Mouse (Mus musculus) heart, adult 8-10 months (tissue): Measurements from ENCODE around the gene Eya2. TPM values are rescaled to one million over a fixed set of nuclear protein-coding genes. Genes with fewer than 3 reads are reported as not detected.

Experiments
- DNase-seq: peaks from one replicate; pipeline ENCODE4 v3.0.0; 2022; ENCODE audit warnings: low spot score
- total RNA-seq, 4 experiments: library from RNA; stranded (reverse); gene quantifications; 2 replicates each; pipeline ENCODE4 v1.2.4; 2022

Eya2 gene
- total RNA-seq, 4 experiments from 2014 or later = 0.65 to 1.2 (median 1.1) TPM

GRCm38 (mm10) chr2:165716688-165717087 is 121.9 kb downstream of the Eya2 start:
- DNase-seq = no peak

DNA sequence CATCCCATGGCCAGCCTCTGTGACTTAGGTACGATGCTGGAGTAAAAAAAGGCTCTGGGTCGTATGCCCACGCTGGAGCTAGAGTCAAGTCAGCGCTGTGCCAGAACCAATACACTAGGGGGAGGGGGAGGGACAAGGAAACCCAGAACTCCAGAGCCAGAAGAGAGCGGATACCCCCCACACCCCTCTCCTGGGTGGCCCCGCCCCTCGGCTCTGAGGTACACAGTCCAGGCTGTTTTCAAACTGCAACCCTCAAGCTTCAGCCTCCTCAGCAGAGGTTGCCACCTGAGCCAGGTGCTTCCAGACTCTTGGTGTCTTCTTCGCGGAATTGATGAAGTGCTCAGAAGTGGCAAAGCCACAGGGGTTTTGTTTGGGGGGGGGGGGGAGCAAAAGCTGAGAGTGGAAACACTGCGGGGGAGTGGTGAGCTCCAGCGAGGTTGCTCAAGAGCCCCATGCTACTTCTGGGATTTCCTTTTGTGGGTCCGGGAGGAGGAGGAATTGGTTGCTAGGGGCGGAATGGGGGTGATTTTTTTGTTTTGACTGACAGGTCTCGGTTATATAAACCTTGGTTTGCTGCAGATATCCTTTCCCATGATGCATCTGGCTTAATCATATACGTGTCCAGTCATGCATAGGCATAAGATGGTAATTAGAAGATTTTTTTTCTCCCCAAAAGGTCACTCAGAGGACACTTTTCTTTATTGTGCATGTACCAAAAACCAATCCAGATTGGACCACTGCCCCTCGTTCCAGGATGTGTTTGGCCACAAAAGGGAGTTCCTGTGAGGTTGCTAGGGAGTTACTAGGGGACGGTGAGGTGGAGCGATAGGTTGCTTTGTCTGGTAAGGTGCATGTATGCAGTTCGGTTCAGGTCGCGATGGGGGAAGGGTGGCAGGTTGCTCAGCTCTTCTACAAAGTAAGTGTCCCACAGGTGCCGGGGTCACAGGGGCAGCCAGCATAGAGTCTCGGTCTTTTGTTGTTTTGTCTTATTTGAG is 122.6 kb downstream of the Eya2 start:
- DNase-seq = no peak

DNA sequence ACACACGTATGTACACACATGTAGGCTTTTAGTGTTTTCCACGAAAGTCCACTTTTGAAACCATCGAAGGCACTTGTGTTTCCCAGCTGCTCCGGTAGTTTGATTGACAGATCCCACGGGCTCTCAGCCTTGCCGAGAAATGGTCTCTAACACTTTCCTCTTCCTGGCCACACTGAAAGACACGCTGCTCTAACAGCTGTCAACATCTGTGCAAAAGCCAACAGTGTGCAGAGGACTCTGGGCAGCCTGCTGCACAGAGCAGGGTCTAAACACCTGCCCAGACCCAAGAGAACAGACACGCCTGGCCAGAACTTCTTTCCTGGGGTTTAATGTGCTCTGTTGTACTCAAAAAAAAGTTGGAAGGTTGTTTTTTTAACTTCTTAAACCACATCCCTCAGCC is 124.5 kb downstream of the Eya2 start:
- no peak for DNase-seq

DNA sequence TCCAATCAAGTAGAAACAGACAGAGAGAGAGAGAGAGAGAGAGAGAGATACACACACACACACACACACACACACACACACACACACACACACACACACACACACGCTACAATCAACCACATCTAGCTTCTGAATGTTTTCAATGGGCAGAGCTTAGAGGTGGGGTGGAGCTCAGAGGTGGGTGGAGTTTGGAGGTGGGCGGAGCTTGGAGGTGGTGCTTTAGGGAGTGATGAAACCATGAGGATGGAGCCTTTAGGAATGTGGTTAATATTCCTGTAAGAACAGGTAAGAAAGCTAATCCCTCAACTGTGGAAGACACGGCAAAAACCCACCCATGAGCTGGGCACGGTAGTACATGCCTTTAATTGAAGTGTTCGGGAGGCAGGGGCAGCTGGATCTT is 127.1 kb downstream of the Eya2 start:
- DNase-seq = no peak

DNA sequence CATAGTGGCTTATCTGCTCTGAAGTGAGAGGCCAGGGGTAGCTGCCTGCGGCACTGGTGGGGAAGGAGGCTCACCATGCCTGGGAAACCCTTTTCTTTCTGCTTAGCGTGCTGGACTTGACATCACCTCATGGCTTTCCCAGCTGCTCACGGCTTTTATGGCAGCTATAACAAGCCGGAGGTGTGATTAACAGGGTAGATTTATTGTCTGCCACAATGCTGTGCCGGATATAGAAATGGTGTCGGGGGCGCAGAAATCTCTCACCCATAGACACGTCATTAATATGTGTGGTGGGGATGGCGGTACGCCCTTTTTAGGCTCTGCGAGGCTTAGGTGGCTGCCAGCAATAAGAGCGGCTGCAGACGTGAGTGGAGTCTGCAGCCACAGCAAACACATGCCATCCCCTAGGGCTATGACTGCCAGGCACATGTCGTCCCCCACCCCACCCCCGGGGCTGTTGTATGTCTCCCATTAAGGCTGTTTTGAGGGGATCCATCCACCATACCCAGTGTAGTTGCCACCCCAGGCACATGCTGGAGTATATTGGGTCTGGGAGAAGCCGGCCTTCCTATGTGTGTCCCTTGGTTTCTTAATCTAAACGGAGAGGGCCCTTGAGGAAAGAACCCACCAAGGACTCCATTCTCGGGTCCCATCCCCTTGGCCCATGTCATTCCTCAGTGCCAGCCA is 137.9 kb downstream of the Eya2 start:
- DNase-seq = no peak

GRCm38 (mm10) chr2:165733701-165734100 is 138.9 kb downstream of the Eya2 start:
- peak; percentile 63 for DNase-seq

GRCm38 (mm10) chr2:165736297-165736696 is 141.5 kb downstream of the Eya2 start:
- no peak for DNase-seq

DNA sequence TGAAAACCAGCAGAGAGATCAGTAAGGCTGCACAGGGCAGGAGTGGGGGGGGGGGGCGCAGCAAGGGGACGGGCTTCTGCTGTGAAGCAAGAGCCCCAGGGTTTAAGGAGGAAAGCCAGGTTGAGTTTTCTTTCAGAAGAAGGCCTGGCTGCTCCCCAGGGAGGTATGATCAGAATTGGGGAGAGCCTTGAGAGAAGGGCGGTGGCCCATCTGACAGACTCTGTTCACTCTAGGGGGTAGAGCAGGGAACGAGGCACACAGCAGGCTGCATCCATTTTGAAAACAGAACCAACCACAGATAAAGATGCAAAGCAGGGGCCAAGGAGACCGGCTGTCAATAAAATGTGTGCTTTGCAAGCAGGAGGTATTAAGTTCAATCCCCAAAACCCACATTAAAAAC is 145.5 kb downstream of the Eya2 start:
- no peak for DNase-seq

- no peak for DNase-seq
These were observed 146.2 kb downstream of the Eya2 start for GRCm38 (mm10) chr2:165740982-165741381.

- no peak for DNase-seq
These were observed 146.8 kb downstream of the Eya2 start for GRCm38 (mm10) chr2:165741526-165742050.

GRCm38 (mm10) chr2:165742210-165742786 is 147.5 kb downstream of the Eya2 start:
- DNase-seq = no peak

DNA sequence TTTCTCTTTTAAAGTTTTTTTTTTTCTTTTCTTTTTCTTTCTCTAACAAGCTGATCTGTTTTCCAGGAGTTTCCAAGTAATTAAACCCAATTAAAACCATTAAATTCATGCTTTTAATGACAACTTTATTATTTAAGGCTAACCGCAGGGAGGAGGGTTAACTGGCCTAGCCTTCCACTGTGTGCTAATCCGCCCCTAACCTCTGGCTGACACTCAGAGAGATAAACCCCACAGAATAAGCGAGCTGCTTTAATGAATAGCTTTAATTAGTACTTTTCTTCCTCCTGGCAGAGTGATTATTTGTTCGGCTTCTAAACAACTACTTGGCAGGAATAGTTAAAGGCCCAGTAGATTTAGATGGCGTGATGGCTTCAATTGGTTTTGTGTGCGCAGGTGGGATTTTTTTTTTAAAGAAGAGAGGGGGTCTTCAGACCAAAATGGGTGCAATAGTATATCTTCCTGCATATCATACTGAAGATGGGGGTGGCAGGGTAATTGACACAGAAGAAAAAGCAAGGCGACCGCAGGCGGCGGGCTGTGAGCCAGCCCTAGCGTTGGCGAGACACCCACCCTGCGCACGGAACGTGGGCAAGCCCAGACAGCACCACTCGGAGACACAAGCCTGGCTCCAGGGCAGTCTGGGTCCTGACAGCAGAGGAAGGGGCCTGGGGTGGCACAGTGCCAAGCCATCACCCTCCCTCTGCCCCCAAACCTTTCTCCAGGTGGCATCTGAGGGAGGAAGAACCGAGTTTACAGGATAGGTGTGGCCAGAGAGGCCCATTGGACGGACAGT is 150.7 kb downstream of the Eya2 start:
- DNase-seq = no peak

GRCm38 (mm10) chr2:165747975-165748374 is 153.1 kb downstream of the Eya2 start:
- no peak for DNase-seq

DNA sequence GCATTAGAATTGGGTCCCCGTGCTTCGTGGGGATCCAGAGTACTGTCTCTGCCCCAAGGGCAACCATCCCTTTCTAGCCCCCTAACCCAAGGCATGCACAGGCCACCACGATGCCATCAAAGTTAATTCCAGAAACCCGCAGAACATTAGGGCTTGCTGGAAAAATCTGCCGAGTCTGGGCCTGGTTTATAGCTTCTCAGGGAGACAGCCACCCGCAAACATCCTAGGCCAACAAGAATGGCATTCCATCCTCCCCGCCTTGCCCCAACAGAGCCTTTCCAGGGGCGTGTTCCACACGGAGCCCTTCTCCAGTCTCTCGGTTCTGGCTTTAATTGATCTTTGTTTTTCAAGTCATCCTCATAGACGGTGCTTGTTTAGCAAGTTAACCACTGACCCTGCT is 153.6 kb downstream of the Eya2 start:
- no peak for DNase-seq

DNA sequence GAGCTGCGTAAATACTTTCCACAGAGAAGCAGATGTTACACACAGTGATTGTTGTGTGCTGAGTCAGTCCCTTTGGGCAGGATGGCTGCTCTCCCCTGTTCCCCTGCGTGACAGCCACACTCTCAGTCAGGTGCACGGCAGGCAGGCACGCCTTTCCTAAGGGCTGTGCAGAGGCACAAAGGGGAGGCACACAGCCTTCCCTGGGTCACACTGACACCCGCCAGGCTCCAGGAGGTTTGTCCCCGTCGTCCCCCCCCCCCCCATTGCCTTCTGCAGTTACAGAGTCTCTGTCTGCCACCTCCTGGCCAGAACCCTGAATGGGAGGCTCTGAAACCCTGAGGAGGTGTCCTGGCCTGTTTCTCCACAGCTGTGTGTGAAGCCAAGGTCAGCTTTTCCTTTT is 156.2 kb downstream of the Eya2 start:
- no peak for DNase-seq

- DNase-seq = no peak
These were observed 157.9 kb downstream of the Eya2 start for GRCm38 (mm10) chr2:165752704-165753103.

DNA sequence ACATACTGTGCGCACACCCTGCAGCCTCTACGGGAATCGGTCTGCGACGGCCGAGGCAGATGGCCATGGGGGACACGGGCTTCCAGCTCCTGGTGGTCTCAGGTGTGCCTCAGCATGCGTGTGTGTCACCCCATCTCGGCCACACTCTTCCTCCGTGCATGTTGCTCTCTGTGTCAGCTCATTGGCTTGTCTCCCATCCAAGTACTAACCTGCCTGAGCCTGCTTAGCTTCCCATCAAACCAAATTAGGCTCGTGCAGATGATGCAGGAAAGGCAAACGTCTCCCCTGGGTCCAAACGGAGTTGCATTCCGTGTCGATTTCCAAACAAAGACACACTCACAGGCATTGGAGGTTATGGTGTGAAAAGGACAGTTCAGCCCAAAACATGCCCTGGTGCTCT is 163.0 kb downstream of the Eya2 start:
- no peak for DNase-seq

DNA sequence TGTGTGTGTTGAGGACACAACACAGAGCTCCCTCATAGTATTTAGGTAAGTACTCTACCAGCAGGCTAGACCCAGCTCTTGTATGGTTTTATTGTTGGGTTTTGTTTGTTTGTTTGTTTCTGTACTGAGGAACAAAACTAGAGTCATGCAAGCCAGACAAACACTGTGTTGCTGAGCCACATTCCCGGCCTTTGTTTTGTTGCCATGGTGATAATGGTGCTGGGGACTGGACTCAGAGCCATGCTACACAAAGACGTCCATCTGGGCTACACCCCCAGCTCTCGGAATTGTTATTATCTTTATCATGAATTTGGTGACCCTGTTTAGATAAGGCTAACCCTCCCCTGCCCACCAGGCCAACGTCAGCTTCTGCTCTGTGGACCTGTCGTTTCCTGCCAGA is 163.7 kb downstream of the Eya2 start:
- no peak for DNase-seq

DNA sequence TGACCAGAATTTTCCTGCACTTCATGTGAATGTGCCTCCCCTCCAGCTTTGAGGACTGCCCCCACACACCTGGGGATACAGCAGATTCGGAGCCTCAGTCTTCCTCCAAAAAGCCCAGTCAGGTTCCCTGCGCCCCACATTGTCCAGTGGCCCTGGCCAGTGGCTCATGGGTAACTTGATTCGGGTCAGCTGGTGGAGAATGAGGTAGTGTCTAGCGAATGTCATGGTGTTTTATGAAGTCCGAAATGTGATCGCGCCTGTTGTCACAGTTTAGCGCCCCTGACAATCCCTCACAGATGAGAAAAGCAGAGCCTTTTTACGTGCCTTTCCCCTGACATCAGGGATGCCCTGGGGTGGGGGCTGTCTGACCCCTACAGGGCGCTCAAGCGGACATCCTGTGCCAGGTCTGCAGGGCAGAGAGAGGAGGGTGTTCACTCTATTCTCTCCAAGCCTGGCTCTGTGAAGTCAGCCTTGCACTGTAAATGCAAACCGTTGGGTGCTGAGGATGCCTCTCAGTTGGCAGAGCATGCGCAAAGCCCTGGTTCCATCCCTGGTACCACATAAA is 164.7 kb downstream of the Eya2 start:
- no peak for DNase-seq

- DNase-seq = no peak
These were observed 174.1 kb downstream of the Eya2 start for GRCm38 (mm10) chr2:165768805-165769358.
